Mouse (Mus musculus) megakaryocyte-erythroid progenitor cell, adult 5-6 weeks (primary cell): ENCODE data around the gene Hist3h2ba. TPM values are rescaled to one million over a fixed set of nuclear protein-coding genes. Genes with fewer than 3 reads are reported as not detected.

ENCODE experiments used
- ATAC-seq: replicated peaks from 2 replicates; pipeline ENCODE4 v1.8.0; 2016; ENCODE audit warnings: mild to moderate bottlenecking, inconsistent platforms; ENCODE audit not compliant: severe bottlenecking, poor library complexity, low FRiP score, low TSS enrichment
- total RNA-seq, 2 experiments: library from RNA; stranded (forward) in 1 of 2; stranded (reverse) in 1 of 2; fragments of 200-1000, 215-1000 nt in 1 of 2; fragments of >200 nt in 1 of 2; fragmentation: Nextera tagmentation in 1 of 2; gene quantifications; 2 replicates each; pipeline ENCODE4 v1.2.3; 2014 to 2017

Hist3h2ba gene
- total RNA-seq (2014; fragmentation: Nextera tagmentation): 21.1 and 27.6 TPM in 2 replicates
- total RNA-seq (2017): 6.3 and 6.5 TPM in 2 replicates

DNA sequence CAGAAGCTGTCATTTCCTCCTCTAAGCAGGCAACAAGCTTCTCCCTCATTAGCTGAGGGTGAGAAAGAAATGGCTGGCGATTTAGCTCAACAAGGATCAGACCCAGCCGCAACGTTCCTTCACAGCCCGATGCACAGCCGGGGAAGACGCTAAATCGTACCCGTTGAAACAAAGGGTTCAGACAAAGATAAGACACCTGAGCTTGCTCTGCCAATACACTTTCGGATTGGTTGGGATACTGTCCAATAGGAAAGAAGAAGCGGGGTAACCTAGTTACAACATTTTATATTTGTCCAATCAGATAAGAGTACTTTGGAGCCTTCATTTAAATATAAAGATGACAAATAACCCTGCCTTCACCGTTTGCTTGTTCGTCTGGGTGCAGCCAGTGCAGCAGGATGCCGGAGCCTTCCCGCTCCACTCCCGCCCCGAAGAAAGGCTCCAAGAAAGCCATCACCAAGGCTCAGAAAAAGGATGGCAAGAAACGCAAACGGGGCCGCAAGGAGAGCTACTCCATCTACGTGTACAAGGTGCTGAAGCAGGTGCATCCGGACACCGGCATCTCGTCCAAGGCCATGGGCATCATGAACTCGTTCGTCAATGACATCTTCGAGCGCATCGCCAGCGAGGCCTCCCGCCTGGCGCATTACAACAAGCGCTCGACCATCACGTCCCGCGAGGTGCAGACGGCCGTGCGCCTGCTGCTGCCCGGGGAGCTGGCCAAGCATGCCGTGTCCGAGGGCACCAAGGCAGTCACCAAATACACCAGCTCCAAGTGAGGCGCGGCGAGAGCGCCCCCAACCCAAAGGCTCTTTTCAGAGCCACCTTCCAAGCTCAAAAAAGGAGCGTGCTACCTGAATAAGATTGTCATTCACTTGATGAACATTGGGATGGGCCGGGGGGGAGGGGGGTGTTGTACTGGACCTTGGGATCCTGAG, at the start of gene Hist3h2ba:
TSS of gene Hist3h2ba (plus strand) at position 379 of the 938 bp plus-strand sequence.
- ATAC-seq: peak; percentile 80

GRCm38 (mm10) chr11:58901080-58901479, 47.6 kb upstream of the Hist3h2ba start:
- ATAC-seq: peak; percentile 76

DNA sequence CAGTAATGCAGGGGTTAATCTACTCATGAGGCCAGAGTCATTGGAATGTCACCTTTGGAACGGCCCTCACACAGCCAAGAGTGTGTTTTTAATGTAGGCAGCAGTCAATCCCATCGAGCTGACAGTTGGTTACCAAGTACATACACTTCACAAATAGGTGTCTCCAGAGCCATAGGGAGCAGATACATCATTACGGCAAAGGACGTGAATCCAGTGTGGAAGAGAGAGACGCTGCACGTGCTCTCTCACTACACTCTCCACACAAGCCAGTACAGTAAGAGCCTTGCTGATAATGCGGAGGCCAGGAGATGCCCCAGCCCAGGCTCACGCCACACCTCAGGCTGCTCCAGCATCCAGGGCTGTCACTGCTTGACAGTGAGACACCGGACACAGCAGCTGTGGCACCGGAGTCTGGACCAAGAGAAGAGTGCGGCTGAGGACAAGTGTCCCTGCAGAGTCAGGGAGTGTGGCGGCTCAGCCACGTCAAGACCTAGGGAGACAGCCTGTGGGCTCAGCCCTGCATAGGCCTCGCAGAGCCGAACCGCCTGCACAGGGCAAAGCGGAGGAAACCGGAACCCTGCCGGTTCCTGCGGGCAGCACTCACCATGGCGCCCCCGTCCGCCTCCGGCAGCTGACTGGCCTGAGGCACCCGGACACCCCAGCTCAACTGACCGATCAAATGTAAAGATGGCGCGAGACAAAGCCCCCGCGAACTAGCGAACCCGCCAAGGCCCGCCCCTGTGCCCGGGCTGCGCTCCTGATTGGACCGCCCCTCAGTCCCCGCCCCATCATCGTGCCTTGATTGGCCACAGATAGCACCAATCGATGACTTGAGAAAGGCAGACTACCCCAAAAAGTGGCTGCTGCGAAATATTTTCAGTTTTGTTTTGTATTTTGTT, 45.0 kb upstream of the Hist3h2ba start, which contains the start of gene Zfp39:
TSS of gene Zfp39 (minus strand) at position 715 of the 899 bp plus-strand sequence.
- ATAC-seq: peak; percentile 91

DNA sequence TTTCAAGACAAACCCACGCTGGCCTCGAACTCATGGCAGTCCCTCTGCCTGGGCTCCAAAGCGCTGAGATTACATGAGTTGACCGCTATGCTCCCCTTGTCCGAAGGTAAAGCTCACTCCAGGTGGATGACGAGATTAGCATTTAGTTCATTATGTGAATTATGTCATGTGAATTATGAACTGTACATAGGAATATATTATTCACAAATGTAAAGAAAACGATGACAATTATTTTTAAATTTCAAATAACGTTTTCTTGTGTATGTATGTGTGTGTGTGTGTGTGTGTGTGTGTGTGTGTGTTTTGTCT, 44.4 kb upstream of the Hist3h2ba start:
- 0 out of 2 replicates have a peak, but pooled peaks have one; percentile 6 for ATAC-seq

- ATAC-seq: peak; percentile 38
Observed at GRCm38 (mm10) chr11:58904838-58905237, 43.9 kb upstream of the Hist3h2ba start.

- ATAC-seq: 0 out of 2 replicates have a peak, but pooled peaks have one; percentile 21
Observed at GRCm38 (mm10) chr11:58913776-58914175, 34.9 kb upstream of the Hist3h2ba start.

DNA sequence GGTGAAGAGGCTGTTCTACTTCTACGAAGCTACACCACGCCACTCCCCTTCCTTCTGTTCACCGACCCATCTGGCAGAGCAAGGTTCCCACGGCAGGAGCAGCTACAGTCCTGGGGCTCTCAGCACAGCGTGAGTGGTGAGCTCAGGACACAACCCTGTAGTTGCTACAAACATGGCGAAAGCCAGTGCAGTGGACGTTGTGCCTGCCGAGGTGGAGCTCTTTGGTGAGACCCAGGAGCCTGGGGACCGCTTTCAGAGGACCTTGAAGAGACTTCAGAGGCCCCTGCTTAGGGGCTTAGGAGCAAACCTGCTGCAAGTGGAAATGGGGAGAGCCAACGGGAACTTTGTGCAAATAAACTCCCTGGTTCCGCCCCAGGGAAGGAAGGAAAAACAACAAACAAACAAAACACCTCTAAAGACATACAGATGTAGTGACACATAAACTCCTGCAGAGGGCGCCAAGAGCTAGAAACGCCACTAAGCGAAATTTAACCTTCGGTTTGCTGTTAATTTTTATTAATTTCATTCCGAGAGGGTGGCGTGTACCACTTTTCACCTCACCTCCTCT, 34.2 kb upstream of the Hist3h2ba start:
- ATAC-seq: no peak

GRCm38 (mm10) chr11:58916879-58917744, 31.6 kb upstream of the Hist3h2ba start:
- ATAC-seq: peak; percentile 60

DNA sequence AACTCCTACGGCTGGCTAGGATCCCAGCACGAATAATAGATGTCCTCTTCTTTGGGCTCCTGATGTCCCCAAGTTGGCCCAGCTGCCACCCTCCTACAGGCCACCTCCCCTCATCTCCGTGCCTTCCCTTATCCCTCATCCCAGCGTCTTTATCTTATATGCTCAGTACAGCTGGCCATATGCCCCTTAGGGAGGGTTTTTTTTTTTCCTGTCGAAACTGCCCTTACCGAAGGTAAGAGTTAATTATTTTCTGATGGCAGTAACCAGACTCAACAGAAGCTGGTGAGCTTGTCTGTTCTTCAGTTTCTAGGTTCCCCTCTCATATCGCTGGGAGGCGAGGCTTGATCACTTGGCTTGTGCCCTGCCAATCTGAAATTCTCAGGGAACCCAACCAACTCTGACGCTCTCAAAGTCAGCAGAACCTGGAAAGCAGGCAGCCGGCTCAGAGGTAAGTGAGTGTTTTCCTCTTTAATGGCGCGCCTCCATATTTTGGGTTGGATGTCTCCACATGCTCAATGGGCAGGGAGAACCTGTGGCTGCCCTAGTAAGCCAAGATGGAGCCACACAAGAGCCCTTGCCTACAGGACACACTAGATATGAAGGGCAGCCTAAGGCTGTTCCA, 30.9 kb upstream of the Hist3h2ba start, which contains the start of gene Btnl10:
TSS of gene Btnl10 (plus strand) at position 164 of the 622 bp plus-strand sequence.
- ATAC-seq: peak; percentile 83

DNA sequence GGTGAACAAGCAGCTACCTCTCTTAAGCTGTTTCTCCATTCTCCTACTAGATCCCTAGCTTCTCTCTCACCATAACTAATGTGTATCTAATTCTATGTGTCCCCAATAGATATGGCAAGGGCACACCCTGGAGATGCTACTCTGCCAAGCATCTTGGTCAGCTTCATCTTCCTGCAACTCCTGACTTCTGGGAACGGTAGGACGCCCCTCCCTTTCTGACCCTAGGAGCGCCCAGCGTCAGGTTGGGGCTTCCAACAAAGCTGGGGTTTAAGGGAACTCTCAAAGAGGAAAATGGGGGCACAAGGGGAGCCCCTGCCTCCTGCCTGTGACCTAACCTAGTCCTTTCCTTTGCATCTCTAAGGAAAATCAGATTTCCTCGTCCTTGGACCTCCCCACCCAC, 30.0 kb upstream of the Hist3h2ba start:
- no peak for ATAC-seq

- ATAC-seq: no peak
Observed at GRCm38 (mm10) chr11:58922420-58922819, 26.3 kb upstream of the Hist3h2ba start.

DNA sequence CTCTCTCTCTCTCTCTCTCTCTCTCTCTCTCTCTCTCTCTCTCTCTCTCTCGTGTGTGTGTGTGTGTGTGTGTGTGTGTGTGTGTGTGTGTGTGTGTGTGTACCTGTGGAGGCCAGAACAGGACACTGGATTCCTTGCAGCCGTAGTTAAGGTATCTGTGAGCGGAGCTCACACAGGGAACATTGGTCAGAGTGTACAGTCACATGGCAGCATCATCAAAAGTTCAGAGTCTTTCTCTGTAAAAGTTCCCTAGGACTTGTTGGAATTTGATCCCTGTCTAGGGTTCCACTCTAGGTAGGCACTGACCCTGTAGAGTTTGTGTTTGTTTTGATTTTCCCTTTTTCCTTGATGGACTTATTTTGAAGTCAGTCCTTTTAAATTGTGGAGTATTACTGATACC, 22.1 kb upstream of the Hist3h2ba start:
- no peak for ATAC-seq

GRCm38 (mm10) chr11:58927053-58927452, 21.7 kb upstream of the Hist3h2ba start:
- no peak for ATAC-seq

DNA sequence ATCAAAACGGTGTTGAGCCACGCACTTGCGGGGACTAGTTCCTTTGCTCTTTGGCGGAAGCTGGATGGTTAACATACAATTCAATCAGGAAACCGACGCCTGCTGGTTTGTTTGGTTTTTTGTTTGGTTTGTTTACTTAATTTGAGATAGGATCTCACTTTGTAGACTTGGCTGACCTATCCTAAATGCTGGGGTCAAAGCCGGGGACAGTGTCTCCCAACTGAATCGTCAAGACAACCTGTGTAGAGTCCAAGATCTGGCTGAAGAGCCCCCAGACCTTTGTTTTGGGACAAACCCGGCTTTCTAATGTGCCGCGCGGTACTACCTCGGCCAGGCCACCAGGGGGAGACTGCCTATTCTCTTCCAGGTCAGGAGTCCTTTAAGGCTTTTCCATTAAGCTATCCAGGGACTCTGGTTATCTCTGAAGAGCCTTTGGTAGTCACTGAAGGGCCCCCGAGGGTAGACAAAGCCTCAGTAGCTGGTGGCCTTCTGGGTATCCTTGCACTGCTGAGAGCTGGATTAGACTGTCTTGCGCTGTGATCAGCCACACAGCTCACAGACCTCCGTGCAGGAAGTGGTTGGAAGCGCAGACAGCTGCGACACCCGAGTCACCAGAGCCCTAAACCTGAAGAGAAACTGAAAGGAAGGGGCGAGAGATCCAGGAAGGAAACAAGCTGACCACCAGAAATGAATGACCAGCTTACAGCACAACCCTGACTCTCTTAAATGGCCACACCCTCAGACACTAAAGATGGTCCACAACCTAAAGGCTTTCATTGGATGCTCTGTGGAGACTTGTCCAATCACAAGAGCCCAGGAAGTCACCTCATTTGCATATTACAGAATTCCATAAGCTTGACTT, 20.7 kb upstream of the Hist3h2ba start:
- ATAC-seq: peak; percentile 75

- no peak for ATAC-seq
Observed at GRCm38 (mm10) chr11:58929055-58929454, 19.7 kb upstream of the Hist3h2ba start.

DNA sequence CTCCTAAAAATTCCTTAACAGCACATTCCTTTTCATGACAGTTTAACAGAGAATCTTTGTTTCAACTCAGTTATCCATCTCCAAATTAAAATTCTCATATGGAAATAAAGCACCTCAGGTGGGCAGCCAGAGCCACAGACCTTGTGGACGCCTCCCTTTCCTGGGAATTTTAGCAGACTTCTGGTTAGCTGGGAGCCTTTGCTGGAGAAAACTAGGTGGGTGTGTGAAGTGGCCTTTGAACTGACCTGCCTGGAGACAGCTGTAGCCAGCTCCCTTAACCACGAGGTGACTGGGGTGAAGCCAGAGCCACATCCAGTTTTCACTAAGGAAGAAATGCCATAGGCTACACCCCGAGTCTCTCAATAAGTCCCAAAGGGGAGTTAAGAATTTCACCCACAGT, 19.1 kb upstream of the Hist3h2ba start:
- no peak for ATAC-seq

DNA sequence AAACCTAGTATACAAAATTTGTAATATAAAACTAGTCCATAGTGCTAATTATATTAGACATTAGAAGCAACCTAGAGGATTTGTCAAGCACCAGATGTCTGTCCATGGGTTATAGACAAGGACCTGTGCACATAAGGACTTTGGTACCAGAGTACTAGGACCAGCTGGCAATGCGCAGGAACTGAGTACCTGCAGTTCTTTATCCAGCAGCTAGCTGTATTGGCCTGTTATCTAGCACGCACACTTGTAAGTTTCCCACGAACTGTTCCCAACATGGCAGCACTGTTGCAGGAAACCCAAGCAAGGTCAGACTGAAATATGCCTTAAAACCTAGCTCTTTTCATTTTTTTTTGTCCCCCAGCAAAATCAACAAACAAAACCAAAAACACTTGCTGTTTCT, 18.5 kb upstream of the Hist3h2ba start:
- no peak for ATAC-seq
